Mouse (Mus musculus) myocyte (in vitro differentiated cells): ENCODE results near the gene Cfap157.

Source experiments
- POLR2A ChIP-seq: IDR thresholded peaks from one replicate; pipeline ENCODE4 v1.6.1; 2011; ENCODE audit warnings: low read depth, mild to moderate bottlenecking, control low read depth, moderate library complexity; ENCODE audit not compliant: insufficient read length
- REST ChIP-seq: IDR thresholded peaks from one replicate; pipeline ENCODE4 v1.6.1; 2011; ENCODE audit warnings: mild to moderate bottlenecking, control low read depth, moderate library complexity; ENCODE audit not compliant: insufficient read depth, insufficient read length
- SRF ChIP-seq: IDR thresholded peaks from one replicate; pipeline ENCODE4 v1.6.1; 2011; ENCODE audit warnings: low read depth; ENCODE audit not compliant: control insufficient read depth, insufficient read length
- USF1 ChIP-seq: IDR thresholded peaks from one replicate; pipeline ENCODE4 v1.6.1; 2011; ENCODE audit warnings: low read depth, mild to moderate bottlenecking, control low read depth, moderate library complexity

- TF ChIP-seq USF1 (no peak), POLR2A (no peak), SRF (no peak), REST (no peak)
Observed at GRCm38 (mm10) chr2:32742173-32742531, 42.1 kb downstream of the Cfap157 start.
